Comparison of ENCODE assay signal across 1 mouse cellular context in the genomic region with DNA sequence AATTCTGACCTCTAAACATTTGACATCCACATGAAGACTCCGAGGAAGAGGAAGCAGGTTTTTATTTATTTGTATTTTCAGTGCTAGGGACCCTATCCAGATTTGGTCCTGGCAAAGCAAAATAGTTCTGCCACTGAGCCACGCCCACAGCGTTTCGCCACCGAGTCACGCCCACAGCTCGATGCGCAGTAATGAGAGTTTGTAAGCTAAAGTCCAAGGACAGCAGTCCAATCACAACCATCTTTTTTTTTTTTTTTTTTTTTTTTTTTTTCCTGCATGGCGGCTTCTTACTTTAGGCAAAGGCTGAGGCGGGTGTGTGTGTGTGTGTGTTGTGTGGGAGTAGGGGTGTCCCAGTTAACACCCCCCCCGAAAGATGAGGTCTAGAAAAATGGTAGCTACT.
TF ChIP-seq lines count a peak whose summit lies in the region.

No protein-coding gene starts in this region.

TF ChIP-seq in CH12.LX, 34 proteins besides CTCF, POLR2A, EP300 and RAD21:
- TF ChIP-seq ZNF384 (IDR thresholded peaks at IDR 0.05; ENCODE audit: low read depth, low read length) (peak; percentile 34), ZKSCAN1 (IDR thresholded peaks at IDR 0.05; ENCODE audit: borderline replicate concordance, low read depth, low read length) (no peak), TCF12 (IDR thresholded peaks at IDR 0.05; ENCODE audit: low read depth, low read length) (no peak)
